ENCODE assay signal across 25 mouse cellular contexts in the genomic region with DNA sequence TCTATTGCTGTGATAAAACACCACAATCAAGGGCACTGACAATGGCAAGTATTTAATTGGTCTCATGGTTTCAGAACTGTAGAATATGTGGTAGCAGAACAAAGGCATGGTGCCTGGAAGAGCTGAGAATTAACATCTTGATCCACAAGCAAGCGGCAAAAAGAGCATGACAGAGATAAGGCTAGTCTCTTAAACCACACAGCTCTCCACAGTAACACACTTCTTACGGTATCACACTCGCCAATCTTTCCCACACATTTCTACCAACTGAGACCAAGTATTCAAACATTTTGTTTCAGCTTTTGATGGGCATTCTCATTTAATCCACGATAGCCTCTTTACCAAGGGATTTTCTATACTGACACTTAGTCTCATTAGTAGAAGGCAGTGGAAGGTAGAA.
DNase-seq lines count a peak whose midpoint lies in the region; ATAC-seq and TF ChIP-seq lines count a peak whose summit lies in the region.
"Had no signal": no experiment of that assay in that cellular context is flagged by ENCODE, and none has a peak within 500 bp of the region (broad histone marks: within the 10 kb centered on the region; RNA-seq: fewer than 3 reads in every experiment).

No protein-coding gene starts in this region.

- 42% methylated on average over 4 of the region's 4 CpGs for WGBS in liver, embryonic 12.5 days (ENCODE audit: insufficient replicate concordance)
- WGBS in liver, postnatal 0 days (ENCODE audit: insufficient replicate concordance), result 71% methylated on average over 4 of the region's 4 CpGs
- 89% methylated on average over 4 of the region's 4 CpGs for WGBS in neural tube, embryonic 13.5 days
- WGBS in neural tube, embryonic 15.5 days, result 95% methylated on average over 4 of the region's 4 CpGs

- no peak overlapping the region for H3K27ac ChIP-seq in liver, embryonic 12.5 days
- H3K27ac ChIP-seq in liver, postnatal 0 days (ENCODE audit: low read depth), result no peak overlapping the region
- 0 out of 2 replicates have a peak overlapping the region, but pooled peaks have one; percentile 18 for H3K27ac ChIP-seq in neural tube, embryonic 13.5 days (replicated peaks)
- H3K27ac ChIP-seq in neural tube, embryonic 15.5 days (replicated peaks), result no peak overlapping the region
- H3K27ac ChIP-seq: forebrain, embryonic 10.5 days; forebrain, embryonic 13.5 days; hindbrain, embryonic 14.5 days; hindbrain, postnatal 0 days had no signal

- TF ChIP-seq CTCF in liver, postnatal 0 days (IDR thresholded peaks at IDR 0.05; ENCODE audit: low read depth), result no peak

- ATAC-seq in liver, embryonic 12.5 days, result peak; percentile 32; the same call in 1 of the 2 replicates
- ATAC-seq in liver, postnatal 0 days, result no peak
- ATAC-seq in neural tube, embryonic 13.5 days (ENCODE audit: low read depth), result no peak
- ATAC-seq in neural tube, embryonic 15.5 days (ENCODE audit: low FRiP score), result no peak
- ATAC-seq in megakaryocyte-erythroid progenitor cell, adult 5-6 weeks (replicated peaks; ENCODE audit: low FRiP score, low TSS enrichment, poor library complexity, severe bottlenecking), result peak; percentile 72
- ATAC-seq: forebrain, embryonic 13.5 days; forebrain, embryonic 16.5 days; hindbrain, postnatal 0 days; inflammation-experienced regulatory T-cells, adult 6 months had no signal

- peaks cover 4% of the 10 kb centered on the region for H3K36me3 ChIP-seq in liver, embryonic 12.5 days
- no peaks in the 10 kb centered on the region for H3K36me3 ChIP-seq in liver, postnatal 0 days (replicated peaks; ENCODE audit: insufficient read depth, low read length)
- H3K36me3 ChIP-seq in neural tube, embryonic 13.5 days, result peaks cover 12% of the 10 kb centered on the region
- no peaks in the 10 kb centered on the region for H3K36me3 ChIP-seq in neural tube, embryonic 15.5 days

- H3K4me1 ChIP-seq in liver, embryonic 12.5 days, result no peaks in the 10 kb centered on the region
- H3K4me1 ChIP-seq in liver, postnatal 0 days (ENCODE audit: insufficient read depth), result no peaks in the 10 kb centered on the region
- peaks cover 15% of the 10 kb centered on the region for H3K4me1 ChIP-seq in neural tube, embryonic 13.5 days (replicated peaks)
- H3K4me1 ChIP-seq in neural tube, embryonic 15.5 days, result peaks cover 3% of the 10 kb centered on the region; the same call in 1 of the 2 replicates
- H3K4me1 ChIP-seq: forebrain, embryonic 10.5 days had no signal

- no peak for DNase-seq in liver, postnatal 0 days
- DNase-seq in kidney, adult 8-10 months, result no peak
- DNase-seq: adrenal gland, adult 2 months; adrenal gland, postnatal 14 days; B cell, adult 2 months; cerebellum, adult 11-12 months; cerebellum, adult 8-10 months; cerebellum, postnatal 10 days; cerebellum, postnatal 36 days; gastrocnemius, postnatal 10 days; gastrocnemius, postnatal 36 days; heart, postnatal 4 days had no signal

- H3K9me3 ChIP-seq in liver, embryonic 12.5 days (replicated peaks), result no peaks in the 10 kb centered on the region
- no peaks in the 10 kb centered on the region for H3K9me3 ChIP-seq in liver, postnatal 0 days (ENCODE audit: low read length)
- no peaks in the 10 kb centered on the region for H3K9me3 ChIP-seq in neural tube, embryonic 13.5 days
- H3K9me3 ChIP-seq in neural tube, embryonic 15.5 days (replicated peaks), result no peaks in the 10 kb centered on the region
- H3K9me3 ChIP-seq: forebrain, embryonic 10.5 days; forebrain, embryonic 13.5 days; G1E had no signal

- no peak overlapping the region for H3K9ac ChIP-seq in liver, embryonic 12.5 days
- H3K9ac ChIP-seq in liver, postnatal 0 days (replicated peaks), result no peak overlapping the region
- H3K9ac ChIP-seq in neural tube, embryonic 13.5 days, result no peak overlapping the region
- no peak overlapping the region for H3K9ac ChIP-seq in neural tube, embryonic 15.5 days (replicated peaks)
- H3K9ac ChIP-seq: forebrain, embryonic 13.5 days; hindbrain, embryonic 14.5 days had no signal

- no peak overlapping the region for H3K4me2 ChIP-seq in liver, embryonic 12.5 days
- H3K4me2 ChIP-seq in liver, postnatal 0 days (ENCODE audit: low read depth, low read length), result no peak overlapping the region
- no peak overlapping the region for H3K4me2 ChIP-seq in neural tube, embryonic 13.5 days
- H3K4me2 ChIP-seq in neural tube, embryonic 15.5 days, result no peak overlapping the region
- H3K4me2 ChIP-seq: forebrain, embryonic 13.5 days; heart, embryonic 11.5 days; hindbrain, embryonic 14.5 days had no signal

- no peak overlapping the region for H3K4me3 ChIP-seq in liver, embryonic 12.5 days
- H3K4me3 ChIP-seq in liver, postnatal 0 days (ENCODE audit: low read depth, low read length), result no peak overlapping the region
- no peak overlapping the region for H3K4me3 ChIP-seq in neural tube, embryonic 13.5 days
- no peak overlapping the region for H3K4me3 ChIP-seq in neural tube, embryonic 15.5 days (replicated peaks)
- H3K4me3 ChIP-seq: forebrain, embryonic 10.5 days; forebrain, embryonic 13.5 days had no signal

- no peaks in the 10 kb centered on the region for H3K27me3 ChIP-seq in liver, embryonic 12.5 days (replicated peaks)
- H3K27me3 ChIP-seq in liver, postnatal 0 days (ENCODE audit: insufficient read depth, low read length), result no peaks in the 10 kb centered on the region
- no peaks in the 10 kb centered on the region for H3K27me3 ChIP-seq in neural tube, embryonic 13.5 days
- H3K27me3 ChIP-seq in neural tube, embryonic 15.5 days (replicated peaks), result no peaks in the 10 kb centered on the region
- H3K27me3 ChIP-seq: CH12.LX; forebrain, embryonic 13.5 days had no signal

- no peak for TF ChIP-seq EP300 in liver, postnatal 0 days (IDR thresholded peaks at IDR 0.05; ENCODE audit: low read depth)

Comparison
In these comparisons a context has a peak if more than half of its experiments do, and no peak if none do; other contexts are left out.
1. ATAC-seq: peak in liver, embryonic 12.5 days (single experiment) and megakaryocyte-erythroid progenitor cell, adult 5-6 weeks (single experiment); none in liver, postnatal 0 days (single experiment), neural tube, embryonic 13.5 days (single experiment) and neural tube, embryonic 15.5 days (single experiment).